Mouse (Mus musculus) hindbrain, embryonic 16.5 days (tissue): ENCODE results near the gene P3h2. TPM values are rescaled to one million over a fixed set of nuclear protein-coding genes. Genes with fewer than 3 reads are reported as not detected.
A peak's percentile ranks its signal among the peaks of the same experiment; 100 is the strongest.

Source experiments
- ATAC-seq: fragments of 200-750 bp; cut with Nextera tagmentation; 2 replicates; pipeline ENCODE4 v1.8.0; 2017; ENCODE audit warnings: moderate TSS enrichment, moderate library complexity
- H3K27ac ChIP-seq: fragments of 300-500 bp; sonication (generic); 2 replicates; pipeline ENCODE4 v1.5.1; 2014; ENCODE audit warnings: low read depth, mild to moderate bottlenecking, control low read depth, low read length, moderate library complexity
- H3K27me3 ChIP-seq: fragments of 300-500 bp; sonication (generic); replicated peaks from 2 replicates; pipeline ENCODE4 v1.6.1; 2014; ENCODE audit warnings: low read length; ENCODE audit not compliant: control insufficient read depth, insufficient read depth
- H3K36me3 ChIP-seq: fragments of 300-500 bp; sonication (generic); 2 replicates; pipeline ENCODE4 v1.6.1; 2014; ENCODE audit warnings: mild to moderate bottlenecking, low read length, moderate library complexity, mixed read lengths; ENCODE audit not compliant: control insufficient read depth, insufficient read depth
- H3K4me1 ChIP-seq: fragments of 300-500 bp; sonication (generic); 2 replicates; pipeline ENCODE4 v1.6.1; 2014; ENCODE audit warnings: low read depth, low read length; ENCODE audit not compliant: control insufficient read depth, insufficient read depth
- H3K4me2 ChIP-seq: fragments of 300-500 bp; sonication (generic); 2 replicates; pipeline ENCODE4 v1.6.1; 2014; ENCODE audit warnings: mild to moderate bottlenecking, low read length, control low read depth, moderate library complexity
- H3K4me3 ChIP-seq: fragments of 300-500 bp; sonication (generic); 2 replicates; pipeline ENCODE4 v1.5.1; 2014; ENCODE audit warnings: mild to moderate bottlenecking, low read length, control low read depth, moderate library complexity
- H3K9ac ChIP-seq: fragments of 300-500 bp; sonication (generic); 2 replicates; pipeline ENCODE4 v1.6.1; 2014; ENCODE audit warnings: low read depth, mild to moderate bottlenecking, control low read depth, low read length, moderate library complexity
- H3K9me3 ChIP-seq: fragments of 300-500 bp; sonication (generic); 2 replicates; pipeline ENCODE4 v1.6.1; 2014; ENCODE audit warnings: mild to moderate bottlenecking, low read length, moderate library complexity; ENCODE audit not compliant: control insufficient read depth
- WGBS: fragments of 180-500 bp; shearing (Covaris S2); extraction: QIAGEN DNeasy Blood & Tissue Kit; methylation state at CpG from one replicate; pipeline ENCODE4 v1.1.7; 2014; 5-methylcytosine and 5-hydroxymethylcytosine counted together
- polyA plus RNA-seq: library from polyadenylated mRNA; unstranded; fragments of >200 nt; fragmentation: Nextera tagmentation; extraction: Ambion mirVana; gene quantifications from 2 replicates; pipeline ENCODE4 v1.2.1, GENCODE M21; 2015

P3h2 gene
- polyA plus RNA-seq, 1 experiment from 2014 or later = 0.81 TPM

DNA sequence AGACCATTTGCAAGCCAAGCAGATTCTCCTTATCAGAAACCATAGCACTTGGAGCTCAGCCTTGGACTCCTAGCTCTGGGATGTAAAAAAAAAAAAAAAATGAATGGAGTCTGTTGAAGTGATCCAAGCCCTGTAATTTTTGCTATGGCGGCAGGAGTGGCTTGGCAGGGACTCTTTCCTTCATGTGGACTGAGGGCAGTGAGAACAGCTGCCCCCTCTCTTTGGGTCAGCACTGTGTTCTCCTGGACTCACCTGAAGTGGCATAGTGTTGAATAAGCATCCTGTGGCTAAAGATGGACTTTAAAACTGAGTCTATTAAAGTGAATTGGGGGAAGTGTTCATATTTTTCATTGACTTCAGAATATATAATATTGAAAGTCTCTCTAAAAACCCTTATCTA is 58.2 kb downstream of the P3h2 start:
- no peak overlapping the region for H3K27ac ChIP-seq
- H3K9me3 ChIP-seq = no peaks in the 10 kb centered on the region
- 95% methylated on average over 1 of the region's 1 CpGs for WGBS
- no peak overlapping the region for H3K4me2 ChIP-seq
- peaks cover 4% of the 10 kb centered on the region; the same call in 1 of the 2 replicates for H3K4me1 ChIP-seq
- H3K4me3 ChIP-seq = no peak overlapping the region
- H3K36me3 ChIP-seq = no peaks in the 10 kb centered on the region
- H3K27me3 ChIP-seq = no peaks in the 10 kb centered on the region
- no peak for ATAC-seq
- H3K9ac ChIP-seq = no peak overlapping the region

DNA sequence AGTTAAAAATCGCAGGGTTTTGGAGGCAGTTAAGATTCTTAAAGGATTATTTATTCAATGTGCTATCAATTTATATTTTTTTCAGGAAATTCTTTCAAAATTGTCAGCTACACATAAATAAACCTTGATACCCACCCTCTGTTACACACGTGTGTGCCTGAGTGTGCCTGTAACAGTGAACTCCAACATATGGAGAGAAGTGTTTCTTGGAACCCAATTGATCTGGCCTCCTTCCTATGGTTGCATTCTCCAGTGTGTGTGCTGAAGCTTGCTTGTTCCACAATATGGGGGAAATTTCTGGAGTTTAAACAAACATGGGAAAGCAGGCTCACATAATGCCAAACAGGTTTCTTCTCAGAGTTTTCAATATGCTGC is 63.7 kb downstream of the P3h2 start:
- ATAC-seq = no peak
- H3K4me2 ChIP-seq = no peak overlapping the region
- H3K27ac ChIP-seq = no peak overlapping the region
- H3K9ac ChIP-seq = no peak overlapping the region
- H3K36me3 ChIP-seq = no peaks in the 10 kb centered on the region
- H3K27me3 ChIP-seq = no peaks in the 10 kb centered on the region
- WGBS = 58% methylated on average over 2 of the region's 2 CpGs
- H3K4me3 ChIP-seq = no peak overlapping the region
- no peaks in the 10 kb centered on the region for H3K4me1 ChIP-seq
- H3K9me3 ChIP-seq = no peaks in the 10 kb centered on the region

- no peaks in the 10 kb centered on the region for H3K9me3 ChIP-seq
- no peak overlapping the region for H3K4me2 ChIP-seq
- H3K27ac ChIP-seq = no peak overlapping the region
- ATAC-seq = no peak
- no peaks in the 10 kb centered on the region for H3K27me3 ChIP-seq
- H3K36me3 ChIP-seq = no peaks in the 10 kb centered on the region
- WGBS = 71% methylated on average over 12 of the region's 12 CpGs
- no peak overlapping the region for H3K9ac ChIP-seq
- H3K4me1 ChIP-seq = no peaks in the 10 kb centered on the region
- H3K4me3 ChIP-seq = no peak overlapping the region
Observed at GRCm38 (mm10) chr16:26041021-26041928, 64.3 kb downstream of the P3h2 start.

GRCm38 (mm10) chr16:26039320-26039719 is 66.3 kb downstream of the P3h2 start:
- Histone ChIP-seq H3K9me3 (no peaks in the 10 kb centered on the region), H3K4me3 (no peak overlapping the region), H3K4me1 (no peaks in the 10 kb centered on the region), H3K4me2 (no peak overlapping the region), H3K36me3 (no peaks in the 10 kb centered on the region), H3K27me3 (no peaks in the 10 kb centered on the region), H3K27ac (no peak overlapping the region), H3K9ac (no peak overlapping the region)
- WGBS = 77% methylated on average over 3 of the region's 3 CpGs
- no peak for ATAC-seq

DNA sequence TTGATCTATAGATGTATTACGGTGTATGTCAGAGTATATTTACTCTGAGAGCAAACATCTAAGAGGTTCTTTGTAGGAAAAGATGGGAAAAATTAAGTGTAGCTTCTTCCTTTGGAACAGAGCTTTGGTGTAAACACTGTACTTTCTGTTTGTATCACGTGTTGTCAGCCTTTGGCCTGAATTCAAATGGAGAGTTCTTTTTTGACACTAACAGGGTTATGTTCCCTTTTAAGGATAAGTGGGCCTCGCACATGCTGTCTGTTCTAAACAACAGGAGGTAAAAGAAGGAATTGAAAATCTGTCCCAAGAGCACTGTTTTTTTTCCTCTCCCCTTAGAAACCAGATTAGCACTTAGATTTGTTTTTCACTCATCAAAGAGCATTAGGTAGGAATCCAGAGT is 70.1 kb downstream of the P3h2 start:
- Histone ChIP-seq H3K4me3 (no peak overlapping the region), H3K4me1 (no peaks in the 10 kb centered on the region), H3K9ac (no peak overlapping the region), H3K4me2 (no peak overlapping the region), H3K27ac (no peak overlapping the region), H3K9me3 (no peaks in the 10 kb centered on the region; the same call in 1 of the 2 replicates), H3K36me3 (no peaks in the 10 kb centered on the region), H3K27me3 (no peaks in the 10 kb centered on the region)
- no peak for ATAC-seq
- WGBS = 42% methylated on average over 3 of the region's 3 CpGs

DNA sequence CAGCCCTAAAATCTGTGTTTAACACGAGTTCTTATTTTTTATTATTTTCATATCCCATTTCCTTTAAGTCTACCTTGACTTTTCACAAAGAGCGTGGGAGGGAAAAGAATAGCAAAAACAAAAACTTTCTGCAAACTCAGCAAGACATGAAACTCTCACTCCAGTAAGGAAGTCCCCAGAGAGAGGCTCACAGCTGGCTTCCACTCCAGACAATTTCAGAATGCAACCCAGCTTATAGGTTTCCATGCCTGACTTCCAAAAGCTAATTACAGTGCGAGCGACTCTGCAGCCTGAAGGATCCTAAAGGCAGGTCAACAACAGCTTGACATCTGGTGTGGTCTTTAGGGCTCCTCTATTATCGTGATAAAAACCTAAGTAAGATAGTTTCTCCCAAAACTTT is 70.5 kb downstream of the P3h2 start:
- Histone ChIP-seq H3K27me3 (no peaks in the 10 kb centered on the region), H3K4me3 (no peak overlapping the region), H3K4me1 (no peaks in the 10 kb centered on the region), H3K9ac (no peak overlapping the region), H3K9me3 (no peaks in the 10 kb centered on the region; the same call in 1 of the 2 replicates), H3K4me2 (no peak overlapping the region), H3K27ac (no peak overlapping the region), H3K36me3 (no peaks in the 10 kb centered on the region)
- 56% methylated on average over 5 of the region's 5 CpGs for WGBS
- ATAC-seq = no peak

GRCm38 (mm10) chr16:26029424-26030012 is 76.1 kb downstream of the P3h2 start:
- no peaks in the 10 kb centered on the region for H3K27me3 ChIP-seq
- peaks cover 5% of the 10 kb centered on the region for H3K4me1 ChIP-seq
- no peaks in the 10 kb centered on the region; the same call in 1 of the 2 replicates for H3K9me3 ChIP-seq
- WGBS = 30% methylated on average over 2 of the region's 2 CpGs
- H3K4me2 ChIP-seq = no peak overlapping the region
- no peak overlapping the region for H3K27ac ChIP-seq
- peak; percentile 79 for ATAC-seq
- no peak overlapping the region for H3K4me3 ChIP-seq
- no peaks in the 10 kb centered on the region for H3K36me3 ChIP-seq
- no peak overlapping the region for H3K9ac ChIP-seq

DNA sequence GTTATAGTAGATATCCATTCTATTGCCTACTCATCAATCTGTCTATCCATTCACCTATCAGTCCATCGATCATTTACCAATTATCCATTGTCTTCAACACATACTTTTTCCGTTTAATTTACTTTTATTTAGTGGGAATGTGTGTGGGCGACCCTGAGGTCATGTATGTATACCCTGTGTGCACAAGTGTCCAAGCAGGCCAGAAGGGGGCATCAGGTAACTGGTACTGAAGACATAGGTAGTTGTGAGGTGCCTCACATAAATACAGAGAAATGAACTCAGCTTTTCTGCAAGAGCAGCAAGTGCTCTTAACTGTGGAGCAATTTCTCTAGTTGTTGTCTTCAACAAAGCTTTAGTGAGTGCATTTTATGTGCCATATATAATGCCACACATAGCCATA is 79.2 kb downstream of the P3h2 start:
- Histone ChIP-seq H3K36me3 (no peaks in the 10 kb centered on the region), H3K27me3 (no peaks in the 10 kb centered on the region), H3K4me2 (no peak overlapping the region), H3K4me3 (no peak overlapping the region), H3K4me1 (peaks cover 8% of the 10 kb centered on the region), H3K27ac (no peak overlapping the region), H3K9me3 (no peaks in the 10 kb centered on the region), H3K9ac (no peak overlapping the region)
- ATAC-seq = no peak
- WGBS = 86% methylated on average over 3 of the region's 3 CpGs

DNA sequence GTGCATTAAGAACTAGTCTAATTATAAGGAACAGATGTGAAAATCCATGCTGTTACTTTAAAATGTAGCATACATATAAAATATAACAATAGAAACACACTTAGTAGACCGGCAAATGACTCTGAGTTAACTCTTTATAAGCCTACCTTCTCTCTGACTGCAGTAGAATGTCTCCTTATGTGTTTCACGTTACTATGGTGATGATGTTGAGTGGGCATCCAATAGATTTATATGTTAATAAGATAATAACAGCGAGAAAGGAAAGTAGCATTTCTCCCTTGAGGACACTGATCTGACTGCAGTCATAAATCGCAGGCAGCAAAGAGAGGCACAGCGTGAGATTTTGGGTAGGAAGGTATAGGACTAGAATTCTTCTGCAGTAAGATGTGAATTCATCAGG is 81.0 kb downstream of the P3h2 start:
- ATAC-seq = peak; percentile 42; the same call in 1 of the 2 replicates
- Histone ChIP-seq H3K27ac (no peak overlapping the region), H3K9me3 (no peaks in the 10 kb centered on the region), H3K4me2 (no peak overlapping the region), H3K36me3 (no peaks in the 10 kb centered on the region), H3K4me1 (peaks cover 8% of the 10 kb centered on the region), H3K27me3 (no peaks in the 10 kb centered on the region), H3K9ac (no peak overlapping the region), H3K4me3 (no peak overlapping the region)
- 31% methylated on average over 5 of the region's 5 CpGs for WGBS
